Mouse (Mus musculus) midbrain, embryonic 11.5 days (tissue): Measurements from ENCODE around the gene Mmaa. TPM values are rescaled to one million over a fixed set of nuclear protein-coding genes. Genes with fewer than 3 reads are reported as not detected.

Experiments
- ATAC-seq: fragments of 200-750 bp; cut with Nextera tagmentation; 2 replicates; pipeline ENCODE4 v1.8.0; 2017; ENCODE audit warnings: moderate TSS enrichment, moderate library complexity; ENCODE audit not compliant: low FRiP score
- DNase-seq: peaks from one replicate; pipeline ENCODE4 v3.0.0; 2015; ENCODE audit warnings: low spot score; ENCODE audit errors: missing footprints
- H3K27ac ChIP-seq: fragments of 300-500 bp; sonication (generic); 2 replicates; pipeline ENCODE4 v1.5.1; 2014; ENCODE audit warnings: low read depth, low read length
- H3K27me3 ChIP-seq: fragments of 300-500 bp; sonication (generic); 2 replicates; pipeline ENCODE4 v1.6.1; 2014; ENCODE audit warnings: mild to moderate bottlenecking, low read length, moderate library complexity, mixed read lengths; ENCODE audit not compliant: control insufficient read depth, insufficient read depth
- H3K36me3 ChIP-seq: fragments of 300-500 bp; sonication (generic); 2 replicates; pipeline ENCODE4 v1.6.1; 2014; ENCODE audit warnings: mild to moderate bottlenecking, low read length, moderate library complexity, mixed read lengths; ENCODE audit not compliant: control insufficient read depth, insufficient read depth
- H3K4me1 ChIP-seq: fragments of 300-500 bp; sonication (generic); 2 replicates; pipeline ENCODE4 v1.6.1; 2014; ENCODE audit warnings: low read length; ENCODE audit not compliant: control insufficient read depth, insufficient read depth
- H3K4me2 ChIP-seq: fragments of 300-500 bp; sonication (generic); 2 replicates; pipeline ENCODE4 v1.6.1; 2014; ENCODE audit warnings: mild to moderate bottlenecking, moderate library complexity
- H3K4me3 ChIP-seq: fragments of 300-500 bp; sonication (generic); 2 replicates; pipeline ENCODE4 v1.5.1; 2014; ENCODE audit warnings: low read depth, low read length
- H3K9ac ChIP-seq: fragments of 300-500 bp; sonication (generic); 2 replicates; pipeline ENCODE4 v1.6.1; 2014; ENCODE audit warnings: low read length
- H3K9me3 ChIP-seq: fragments of 300-500 bp; sonication (generic); 2 replicates; pipeline ENCODE4 v1.6.1; 2016; ENCODE audit warnings: low read length; ENCODE audit not compliant: control insufficient read depth
- WGBS: fragments of 180-500 bp; shearing (Covaris S2); extraction: QIAGEN DNeasy Blood & Tissue Kit; methylation state at CpG from one replicate; pipeline ENCODE4 v1.1.7; 2014; 5-methylcytosine and 5-hydroxymethylcytosine counted together
- polyA plus RNA-seq: library from polyadenylated mRNA; unstranded; fragments of >200 nt; fragmentation: Nextera tagmentation; extraction: Ambion mirVana; gene quantifications from 2 replicates; pipeline ENCODE4 v1.2.1, GENCODE M21; 2014

The Mmaa gene
- polyA plus RNA-seq, 1 experiment from 2014 or later: 10.4 TPM

DNA sequence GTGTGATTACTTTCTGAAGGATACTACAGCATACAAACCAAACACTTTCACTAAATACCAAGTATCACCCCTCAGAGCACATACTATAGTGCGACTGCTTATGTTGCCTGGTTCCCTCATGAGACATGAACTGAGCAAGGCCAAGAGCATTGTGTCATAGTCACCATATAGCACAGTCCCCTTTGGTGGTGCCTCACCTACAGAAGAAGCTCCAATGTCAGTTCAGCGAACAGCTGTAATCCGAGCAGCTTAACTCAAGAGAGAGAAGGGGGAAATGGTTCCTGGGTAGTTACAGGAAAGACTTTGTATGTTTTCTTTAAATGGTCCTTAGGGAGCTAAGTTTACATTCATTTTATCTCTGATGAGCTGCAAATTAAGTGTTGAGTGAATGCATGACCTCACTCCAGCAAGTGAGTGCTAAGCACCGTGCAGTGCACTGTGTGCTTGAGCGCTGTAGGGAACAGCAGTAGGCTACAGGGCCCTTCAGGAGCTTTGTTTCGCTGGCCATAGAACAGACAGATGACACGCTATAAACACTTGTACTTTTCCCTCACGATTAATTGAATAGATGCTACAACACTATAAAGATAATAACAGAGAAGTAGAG is 17.4 kb downstream of the Mmaa start:
- 0 out of 2 replicates have a peak, but pooled peaks cover 4% of the 10 kb centered on the region for H3K36me3 ChIP-seq
- WGBS: 83% methylated on average over 8 of the region's 8 CpGs
- no peak overlapping the region for H3K4me2 ChIP-seq
- DNase-seq (peak; percentile 61), ATAC-seq (no peak)
- H3K27ac ChIP-seq: no peak overlapping the region
- no peak overlapping the region for H3K4me3 ChIP-seq
- H3K4me1 ChIP-seq: no peaks in the 10 kb centered on the region
- H3K9me3 ChIP-seq: no peaks in the 10 kb centered on the region
- H3K27me3 ChIP-seq: no peaks in the 10 kb centered on the region
- H3K9ac ChIP-seq: no peak overlapping the region

DNA sequence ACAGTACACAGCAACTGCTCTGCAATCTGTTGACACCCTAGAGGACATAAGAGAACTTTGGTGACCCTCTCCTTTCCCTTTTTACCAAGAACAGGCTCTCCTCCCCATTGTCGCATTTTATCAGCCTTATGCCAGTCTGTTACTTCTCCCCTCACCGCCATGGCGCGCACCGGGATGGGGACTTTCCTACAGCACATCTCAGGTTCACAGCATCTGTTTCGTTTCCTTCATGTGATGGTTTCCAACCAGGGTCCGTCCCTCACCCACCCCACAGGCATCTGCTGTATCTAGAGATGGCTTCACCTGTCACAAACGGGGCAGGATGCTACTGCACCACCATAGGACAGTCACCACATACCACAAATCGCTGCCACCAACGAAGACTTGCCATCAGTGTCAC is 19.8 kb downstream of the Mmaa start:
- DNase-seq (no peak), ATAC-seq (no peak)
- no peaks in the 10 kb centered on the region for H3K9me3 ChIP-seq
- no peak overlapping the region for H3K27ac ChIP-seq
- H3K9ac ChIP-seq: no peak overlapping the region
- no peaks in the 10 kb centered on the region for H3K4me1 ChIP-seq
- whole genome bisulfite sequencing: 90% methylated on average over 10 of the region's 10 CpGs
- no peak overlapping the region for H3K4me3 ChIP-seq
- no peaks in the 10 kb centered on the region for H3K27me3 ChIP-seq
- no peak overlapping the region for H3K4me2 ChIP-seq
- H3K36me3 ChIP-seq: 0 out of 2 replicates have a peak, but pooled peaks cover 4% of the 10 kb centered on the region

DNA sequence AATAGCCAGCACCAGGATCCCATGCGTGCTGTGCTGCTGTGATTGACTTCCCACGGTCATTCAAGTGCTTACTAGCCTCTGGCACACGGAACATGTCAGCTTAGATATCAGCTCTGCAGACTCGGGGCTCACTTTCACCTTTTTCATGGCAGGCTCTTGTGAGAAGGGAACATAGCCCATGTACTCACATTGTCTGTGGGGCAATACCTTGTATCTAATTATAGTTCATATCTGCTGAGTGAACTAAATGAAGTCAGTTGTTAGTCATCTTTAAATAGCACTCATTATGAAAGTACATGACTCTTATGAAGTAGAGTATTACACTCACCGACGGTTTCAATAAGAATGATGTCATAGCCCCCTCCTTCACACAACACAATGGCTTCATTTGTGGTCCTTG is 21.0 kb downstream of the Mmaa start:
- no peaks in the 10 kb centered on the region for H3K4me1 ChIP-seq
- 93% methylated on average over 6 of the region's 6 CpGs for WGBS
- DNase-seq: no peak
- no peak overlapping the region for H3K4me3 ChIP-seq
- no peak overlapping the region for H3K9ac ChIP-seq
- no peak overlapping the region for H3K27ac ChIP-seq
- H3K27me3 ChIP-seq: no peaks in the 10 kb centered on the region
- H3K4me2 ChIP-seq: no peak overlapping the region
- ATAC-seq: no peak
- H3K36me3 ChIP-seq: peaks cover 4% of the 10 kb centered on the region; the same call in 1 of the 2 replicates
- no peaks in the 10 kb centered on the region for H3K9me3 ChIP-seq

DNA sequence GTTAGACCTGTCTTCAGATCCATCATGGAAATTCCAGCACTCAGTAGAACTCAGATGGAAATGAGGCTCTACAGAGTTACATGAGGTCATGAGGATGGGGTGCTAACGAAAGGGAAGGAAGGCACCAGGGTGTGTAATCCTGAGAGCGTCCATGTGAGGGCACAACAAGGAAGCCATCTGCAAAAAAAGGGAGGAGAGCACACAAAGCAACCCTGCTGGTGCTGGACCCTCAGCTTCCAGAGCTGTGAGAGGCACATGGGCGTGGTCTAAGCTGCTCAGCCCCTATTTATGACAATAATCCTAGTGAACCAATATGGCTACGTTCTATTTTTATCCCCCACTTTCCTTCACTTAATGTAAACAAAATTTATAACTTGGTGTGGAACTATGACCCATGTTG is 22.1 kb downstream of the Mmaa start:
- H3K36me3 ChIP-seq: peaks cover 4% of the 10 kb centered on the region; the same call in 1 of the 2 replicates
- no peaks in the 10 kb centered on the region for H3K4me1 ChIP-seq
- no peak for ATAC-seq

DNA sequence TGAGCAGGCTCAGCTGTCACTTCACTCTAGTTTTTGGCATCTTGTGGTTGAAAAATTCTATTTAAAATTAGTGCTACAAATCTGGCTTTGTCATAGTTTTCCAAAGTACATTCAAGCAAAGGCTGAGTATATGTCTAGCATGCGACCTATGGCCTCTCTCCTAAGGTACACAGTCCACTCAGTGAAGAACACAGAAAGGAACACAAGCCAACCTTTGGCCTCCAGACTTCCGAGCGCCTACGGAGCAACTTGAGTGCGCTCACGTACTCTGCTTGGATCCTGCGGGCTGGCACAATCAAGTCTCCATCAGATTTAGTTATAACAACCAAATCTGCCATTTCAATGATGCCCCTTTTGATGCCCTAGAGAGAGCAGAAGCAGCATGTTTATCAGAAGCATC is 25.8 kb downstream of the Mmaa start:
- WGBS: 96% methylated on average over 7 of the region's 7 CpGs

More for the DNA sequence above, 22.1 kb downstream of the Mmaa start:
- H3K27me3 ChIP-seq: no peaks in the 10 kb centered on the region
- DNase-seq: no peak
- no peak overlapping the region for H3K4me2 ChIP-seq
- H3K4me3 ChIP-seq: no peak overlapping the region
- H3K9me3 ChIP-seq: no peaks in the 10 kb centered on the region
- 74% methylated on average over 4 of the region's 4 CpGs for WGBS
- no peak overlapping the region for H3K27ac ChIP-seq
- no peak overlapping the region for H3K9ac ChIP-seq

DNA sequence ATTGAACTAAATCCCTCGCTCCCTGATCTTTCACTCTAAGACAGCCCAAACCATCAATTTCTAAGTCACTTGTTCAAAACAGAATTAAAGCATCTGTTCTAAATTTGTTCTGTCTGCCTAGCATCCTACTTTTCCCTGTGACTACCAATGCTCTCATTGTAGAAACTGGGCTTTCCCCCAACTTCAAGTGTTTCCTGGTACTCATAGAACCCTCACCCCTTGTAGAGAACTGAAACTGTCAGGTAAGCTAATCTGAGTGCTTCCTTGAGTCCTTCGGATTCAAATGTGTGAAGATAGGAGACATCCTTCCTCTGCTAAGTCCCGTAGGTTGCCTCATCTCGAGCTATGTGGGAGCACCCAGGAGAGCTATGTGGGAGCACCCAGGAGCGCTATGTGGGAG is 32.8 kb downstream of the Mmaa start:
- 90% methylated on average over 5 of the region's 5 CpGs for WGBS
- no peak overlapping the region for H3K27ac ChIP-seq
- no peaks in the 10 kb centered on the region for H3K27me3 ChIP-seq
- no peak overlapping the region for H3K9ac ChIP-seq
- H3K4me3 ChIP-seq: no peak overlapping the region
- no peak for ATAC-seq
- no peak for DNase-seq
- no peak overlapping the region for H3K4me2 ChIP-seq
- no peaks in the 10 kb centered on the region for H3K36me3 ChIP-seq
- H3K4me1 ChIP-seq: no peaks in the 10 kb centered on the region
- H3K9me3 ChIP-seq: no peaks in the 10 kb centered on the region

More for the DNA sequence above, 25.8 kb downstream of the Mmaa start:
- H3K36me3 ChIP-seq: peaks cover 4% of the 10 kb centered on the region; the same call in 1 of the 2 replicates
- H3K9ac ChIP-seq: no peak overlapping the region
- H3K27me3 ChIP-seq: no peaks in the 10 kb centered on the region
- no peak overlapping the region for H3K4me3 ChIP-seq
- no peaks in the 10 kb centered on the region for H3K4me1 ChIP-seq
- DNase-seq: no peak
- no peak overlapping the region for H3K27ac ChIP-seq
- ATAC-seq: no peak
- no peak overlapping the region for H3K4me2 ChIP-seq
- H3K9me3 ChIP-seq: no peaks in the 10 kb centered on the region

DNA sequence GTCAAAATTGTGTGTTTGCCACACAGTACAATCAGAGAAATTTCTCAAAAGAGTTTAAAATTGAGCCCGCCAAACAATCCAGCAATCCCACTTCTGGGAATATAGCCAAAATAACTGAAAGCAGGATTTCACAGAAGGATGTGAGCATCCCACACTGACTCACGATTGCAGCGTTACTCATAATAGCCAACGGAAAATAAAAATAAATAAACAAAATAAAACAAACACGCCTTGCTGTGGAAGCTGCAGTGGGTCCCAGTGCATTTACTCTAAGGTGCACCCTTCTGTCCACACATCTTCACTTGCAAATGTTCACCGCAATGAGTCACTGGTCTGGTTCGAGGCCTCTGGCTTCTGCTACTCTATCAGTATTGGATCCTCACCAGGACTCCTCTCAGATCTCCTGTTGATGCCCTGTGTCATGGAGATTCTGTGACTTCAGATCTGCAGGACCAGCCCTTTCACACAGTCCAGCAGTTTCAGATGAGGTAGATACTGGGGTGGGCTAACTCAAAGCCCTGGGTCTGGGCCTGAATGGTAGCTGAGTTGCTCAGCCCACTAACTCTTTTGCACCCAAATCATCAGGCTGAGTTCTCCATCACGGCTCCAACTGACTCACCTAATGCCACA is 38.5 kb downstream of the Mmaa start:
- WGBS: 88% methylated on average over 8 of the region's 8 CpGs
- Histone ChIP-seq H3K4me2 (no peak overlapping the region), H3K36me3 (no peaks in the 10 kb centered on the region), H3K9me3 (no peaks in the 10 kb centered on the region), H3K9ac (no peak overlapping the region), H3K4me3 (no peak overlapping the region), H3K27ac (no peak overlapping the region), H3K4me1 (no peaks in the 10 kb centered on the region), H3K27me3 (no peaks in the 10 kb centered on the region)
- DNase-seq (no peak), ATAC-seq (no peak)

DNA sequence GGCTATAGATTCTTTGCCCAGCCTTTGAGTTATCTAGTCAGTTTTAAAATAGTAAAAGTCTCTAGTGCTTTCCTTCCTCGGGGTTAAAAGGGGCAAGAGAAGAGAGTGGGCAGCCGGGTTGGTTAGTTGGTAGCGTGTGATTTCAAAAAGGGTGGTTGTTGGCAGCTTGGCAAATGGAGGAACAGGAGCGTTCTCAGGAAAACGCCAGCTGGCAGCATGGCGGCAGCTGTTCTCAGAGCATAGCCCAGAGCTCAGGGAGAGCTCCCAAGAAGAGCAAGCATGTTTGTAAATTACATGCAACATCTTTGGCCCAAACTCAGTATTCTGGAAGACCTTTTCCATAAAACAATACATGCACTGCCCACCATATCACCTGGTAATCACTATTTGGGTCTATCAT is 41.0 kb downstream of the Mmaa start:
- ATAC-seq (no peak), DNase-seq (no peak)
- Histone ChIP-seq H3K27me3 (no peaks in the 10 kb centered on the region), H3K9ac (no peak overlapping the region), H3K36me3 (no peaks in the 10 kb centered on the region), H3K27ac (no peak overlapping the region), H3K4me3 (no peak overlapping the region), H3K4me2 (no peak overlapping the region), H3K4me1 (no peaks in the 10 kb centered on the region), H3K9me3 (no peaks in the 10 kb centered on the region)
- WGBS: 92% methylated on average over 6 of the region's 6 CpGs

DNA sequence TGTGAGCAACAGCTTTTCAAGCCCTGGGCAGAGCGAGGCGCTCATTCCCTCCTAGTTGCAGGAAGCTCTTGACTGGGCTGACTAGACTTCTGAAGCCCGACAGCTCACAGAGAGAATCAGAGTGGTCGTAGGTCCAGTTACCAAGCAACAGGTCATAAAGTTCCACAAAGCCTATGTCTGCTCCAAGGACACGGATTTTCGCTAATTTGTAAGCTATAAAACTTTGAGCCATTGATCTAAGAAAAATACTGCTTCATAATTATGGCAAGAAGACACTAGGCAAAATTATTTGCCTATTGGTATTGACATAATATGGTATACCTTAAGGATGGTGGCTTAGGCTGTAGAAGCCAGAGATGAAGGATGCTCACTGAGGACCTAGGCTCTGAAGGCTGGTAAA is 46.3 kb downstream of the Mmaa start, which contains the start of gene 1700011L22Rik:
TSS of gene 1700011L22Rik (minus strand) at position 101 of the 400 bp plus-strand sequence.
- no peaks in the 10 kb centered on the region for H3K36me3 ChIP-seq
- no peak within 1 kb of the TSS for H3K27ac ChIP-seq
- 95% methylated on average over 6 of the region's 6 CpGs for WGBS
- ATAC-seq: no peak
- H3K27me3 ChIP-seq: no peaks in the 10 kb centered on the region
- no peak within 1 kb of the TSS for H3K4me3 ChIP-seq
- H3K9me3 ChIP-seq: no peaks in the 10 kb centered on the region
- DNase-seq: no peak
- no peak within 1 kb of the TSS for H3K4me2 ChIP-seq
- no peak within 1 kb of the TSS for H3K9ac ChIP-seq
- H3K4me1 ChIP-seq: no peaks in the 10 kb centered on the region
